Mouse (Mus musculus) E14TG2a.4 (cell line): ENCODE results near the gene Ehbp1.

Experiments used
- CTCF ChIP-seq: conservative IDR thresholded peaks from 2 replicates; pipeline ENCODE4 v1.5.1; 2014; ENCODE audit warnings: low read length
- NANOG ChIP-seq: IDR thresholded peaks from 2 replicates; pipeline ENCODE4 v1.6.1; 2014; ENCODE audit warnings: borderline replicate concordance, low read length, mixed read lengths
- POU5F1 ChIP-seq: IDR thresholded peaks from 2 replicates; pipeline ENCODE4 v1.6.1; 2014; ENCODE audit warnings: low read length, borderline replicate concordance

GRCm38 (mm10) chr11:21996325-21996647 is 345.8 kb downstream of the Ehbp1 start:
- no peak for TF ChIP-seq CTCF
- no peak for TF ChIP-seq NANOG
- no peak for TF ChIP-seq POU5F1
